Mouse (Mus musculus): ENCODE data around the gene Col16a1. TPM values are rescaled to one million over a fixed set of nuclear protein-coding genes. Genes with fewer than 3 reads are reported as not detected.
A peak's percentile ranks its signal among the peaks of the same experiment; 100 is the strongest.

The Col16a1 gene
- total RNA-seq (2014; fragmentation: Nextera tagmentation): 7.1 TPM in 1 of 2 replicates, not detected in the other
- 0.52 and 9.1 TPM in 2 replicates for total RNA-seq (2017)

- ATAC-seq (replicated peaks; ENCODE audit: low FRiP score, low TSS enrichment, poor library complexity, severe bottlenecking): no peak
Observed at GRCm38 (mm10) chr4:130047331-130048202, at the start of gene Col16a1. Col16a1 (plus strand) TSS chr4:130047840.

- no peak for ATAC-seq (replicated peaks; ENCODE audit: low FRiP score, low TSS enrichment, poor library complexity, severe bottlenecking)
Observed at GRCm38 (mm10) chr4:129998124-129998523, 49.5 kb upstream of the Col16a1 start.

GRCm38 (mm10) chr4:130001710-130002109 lies 45.9 kb upstream of the Col16a1 start:
- ATAC-seq (replicated peaks; ENCODE audit: low FRiP score, low TSS enrichment, poor library complexity, severe bottlenecking): no peak

GRCm38 (mm10) chr4:130002157-130002556 lies 45.5 kb upstream of the Col16a1 start:
- ATAC-seq (replicated peaks; ENCODE audit: low FRiP score, low TSS enrichment, poor library complexity, severe bottlenecking): no peak

- no peak for ATAC-seq (replicated peaks; ENCODE audit: low FRiP score, low TSS enrichment, poor library complexity, severe bottlenecking)
Observed at GRCm38 (mm10) chr4:130005593-130005992, 42.0 kb upstream of the Col16a1 start.

- 0 out of 2 replicates have a peak, but pooled peaks have one; percentile 24 for ATAC-seq (replicated peaks; ENCODE audit: low FRiP score, low TSS enrichment, poor library complexity, severe bottlenecking)
Observed at GRCm38 (mm10) chr4:130006533-130006932, 41.1 kb upstream of the Col16a1 start.

GRCm38 (mm10) chr4:130009043-130009442 lies 38.6 kb upstream of the Col16a1 start:
- no peak for ATAC-seq (replicated peaks; ENCODE audit: low FRiP score, low TSS enrichment, poor library complexity, severe bottlenecking)

GRCm38 (mm10) chr4:130010723-130011122 lies 36.9 kb upstream of the Col16a1 start:
- no peak for ATAC-seq (replicated peaks; ENCODE audit: low FRiP score, low TSS enrichment, poor library complexity, severe bottlenecking)

GRCm38 (mm10) chr4:130012234-130012633 lies 35.4 kb upstream of the Col16a1 start:
- no peak for ATAC-seq (replicated peaks; ENCODE audit: low FRiP score, low TSS enrichment, poor library complexity, severe bottlenecking)

- no peak for ATAC-seq (replicated peaks; ENCODE audit: low FRiP score, low TSS enrichment, poor library complexity, severe bottlenecking)
Observed at GRCm38 (mm10) chr4:130013111-130013510, 34.5 kb upstream of the Col16a1 start.

- ATAC-seq (replicated peaks; ENCODE audit: low FRiP score, low TSS enrichment, poor library complexity, severe bottlenecking): 0 out of 2 replicates have a peak, but pooled peaks have one; percentile 40
Observed at GRCm38 (mm10) chr4:130016010-130016409, 31.6 kb upstream of the Col16a1 start.

GRCm38 (mm10) chr4:130017036-130017674 lies 30.5 kb upstream of the Col16a1 start:
- ATAC-seq (replicated peaks; ENCODE audit: low FRiP score, low TSS enrichment, poor library complexity, severe bottlenecking): no peak

GRCm38 (mm10) chr4:130022952-130023351 lies 24.7 kb upstream of the Col16a1 start:
- ATAC-seq (replicated peaks; ENCODE audit: low FRiP score, low TSS enrichment, poor library complexity, severe bottlenecking): no peak

GRCm38 (mm10) chr4:130023511-130024231 lies 24.0 kb upstream of the Col16a1 start:
- ATAC-seq (replicated peaks; ENCODE audit: low FRiP score, low TSS enrichment, poor library complexity, severe bottlenecking): no peak

GRCm38 (mm10) chr4:130025544-130025943 lies 22.1 kb upstream of the Col16a1 start:
- ATAC-seq (replicated peaks; ENCODE audit: low FRiP score, low TSS enrichment, poor library complexity, severe bottlenecking): no peak

- no peak for ATAC-seq (replicated peaks; ENCODE audit: low FRiP score, low TSS enrichment, poor library complexity, severe bottlenecking)
Observed at GRCm38 (mm10) chr4:130031146-130031545, 16.5 kb upstream of the Col16a1 start.

- ATAC-seq (replicated peaks; ENCODE audit: low FRiP score, low TSS enrichment, poor library complexity, severe bottlenecking): no peak
Observed at GRCm38 (mm10) chr4:130033496-130033895, 14.1 kb upstream of the Col16a1 start.

- ATAC-seq (replicated peaks; ENCODE audit: low FRiP score, low TSS enrichment, poor library complexity, severe bottlenecking): peak; percentile 53; the same call in 1 of the 2 replicates
Observed at GRCm38 (mm10) chr4:130036112-130036511, 11.5 kb upstream of the Col16a1 start.

- 0 out of 2 replicates have a peak, but pooled peaks have one; percentile 35 for ATAC-seq (replicated peaks; ENCODE audit: low FRiP score, low TSS enrichment, poor library complexity, severe bottlenecking)
Observed at GRCm38 (mm10) chr4:130036573-130037401, 10.9 kb upstream of the Col16a1 start.
